Mouse (Mus musculus) limb, embryonic 13.5 days (tissue): Measurements from ENCODE around the gene Grin1. TPM values are rescaled to one million over a fixed set of nuclear protein-coding genes. Genes with fewer than 3 reads are reported as not detected.
"Not testable (repeated sequence)": the region's sequence is repeated elsewhere in the genome, so short reads cannot be mapped to it uniquely, and the experiment has no call there.

Experiments
- ATAC-seq: fragments of 200-750 bp; cut with Nextera tagmentation; 2 replicates; pipeline ENCODE4 v1.8.0; 2017; ENCODE audit warnings: low read depth, moderate number of reproducible peaks, moderate TSS enrichment; ENCODE audit not compliant: low FRiP score
- H3K27ac ChIP-seq: fragments of 300-500 bp; sonication (generic); 2 replicates; pipeline ENCODE4 v1.5.1; 2015; ENCODE audit warnings: inconsistent platforms, mild to moderate bottlenecking, moderate library complexity
- H3K27me3 ChIP-seq: fragments of 300-500 bp; sonication (generic); 2 replicates; pipeline ENCODE4 v1.6.1; 2015; ENCODE audit warnings: mild to moderate bottlenecking, inconsistent platforms
- H3K36me3 ChIP-seq: fragments of 300-500 bp; sonication (generic); 2 replicates; pipeline ENCODE4 v1.6.1; 2015; ENCODE audit warnings: inconsistent platforms, mild to moderate bottlenecking, moderate library complexity
- H3K4me1 ChIP-seq: fragments of 300-500 bp; sonication (generic); 2 replicates; pipeline ENCODE4 v1.6.1; 2015; ENCODE audit warnings: inconsistent platforms
- H3K4me2 ChIP-seq: fragments of 300-500 bp; sonication (generic); replicated peaks from 2 replicates; pipeline ENCODE4 v1.6.1; 2015; ENCODE audit warnings: inconsistent platforms, mild to moderate bottlenecking, moderate library complexity
- H3K4me3 ChIP-seq: fragments of 300-500 bp; sonication (generic); 2 replicates; pipeline ENCODE4 v1.5.1; 2015; ENCODE audit warnings: moderate library complexity, mild to moderate bottlenecking, inconsistent platforms
- H3K9ac ChIP-seq: fragments of 300-500 bp; sonication (generic); 2 replicates; pipeline ENCODE4 v1.6.1; 2015; ENCODE audit warnings: mild to moderate bottlenecking, inconsistent platforms
- H3K9me3 ChIP-seq: fragments of 300-500 bp; sonication (generic); 2 replicates; pipeline ENCODE4 v1.6.1; 2016; ENCODE audit warnings: inconsistent platforms
- WGBS: fragments of 180-500 bp; shearing (Covaris S2); methylation state at CpG from one replicate; pipeline ENCODE4 v1.1.7; 2015; 5-methylcytosine and 5-hydroxymethylcytosine counted together
- polyA plus RNA-seq: library from polyadenylated mRNA; unstranded; fragments of >200 nt; fragmentation: Nextera tagmentation; extraction: Ambion mirVana; gene quantifications from 2 replicates; pipeline ENCODE4 v1.2.1, GENCODE M21; 2015

Grin1 gene
- polyA plus RNA-seq, 1 experiment from 2014 or later: 0.61 TPM

- no peak overlapping the region for H3K27ac ChIP-seq
- H3K9ac ChIP-seq: peak overlapping the region; percentile 45; the same call in 1 of the 2 replicates
- H3K36me3 ChIP-seq: 0 out of 2 replicates have a peak, but pooled peaks cover 6% of the 10 kb centered on the region
- H3K4me1 ChIP-seq: peaks cover 39% of the 10 kb centered on the region
- no peaks in the 10 kb centered on the region for H3K9me3 ChIP-seq
- 50% methylated on average over 12 of the region's 12 CpGs for WGBS
- peaks cover 22% of the 10 kb centered on the region for H3K27me3 ChIP-seq
- H3K4me2 ChIP-seq: peak overlapping the region; percentile 99
- H3K4me3 ChIP-seq: peak overlapping the region; percentile 68
- no peak for ATAC-seq
Measured at GRCm38 (mm10) chr2:25261870-25262269, 57.1 kb downstream of the Grin1 start.

- ATAC-seq: no peak
- Histone ChIP-seq H3K27me3 (peaks cover 9% of the 10 kb centered on the region), H3K4me3 (no peak overlapping the region), H3K36me3 (0 out of 2 replicates have a peak, but pooled peaks cover 6% of the 10 kb centered on the region), H3K9ac (no peak overlapping the region), H3K9me3 (no peaks in the 10 kb centered on the region), H3K4me2 (no peak overlapping the region), H3K4me1 (peaks cover 28% of the 10 kb centered on the region), H3K27ac (no peak overlapping the region)
- WGBS: 71% methylated on average over 2 of the region's 2 CpGs
Measured at GRCm38 (mm10) chr2:25258887-25259286, 60.1 kb downstream of the Grin1 start.

- not testable (repeated sequence) for ATAC-seq
Measured at GRCm38 (mm10) chr2:25257250-25257649, 61.7 kb downstream of the Grin1 start.

GRCm38 (mm10) chr2:25256443-25257109 lies 62.4 kb downstream of the Grin1 start:
- H3K27ac ChIP-seq, ATAC-seq, H3K27me3 ChIP-seq, H3K9me3 ChIP-seq: not testable (repeated sequence)
- Histone ChIP-seq H3K4me2 (peak overlapping the region; percentile 99), H3K36me3 (peaks cover 20% of the 10 kb centered on the region), H3K4me3 (peak overlapping the region; percentile 81), H3K4me1 (peaks cover 18% of the 10 kb centered on the region), H3K9ac (peak overlapping the region; percentile 85)
- 56% methylated on average over 12 of the region's 12 CpGs for WGBS

More at GRCm38 (mm10) chr2:25257250-25257649, 61.7 kb downstream of the Grin1 start:
- not testable (repeated sequence) for H3K9ac ChIP-seq, H3K9me3 ChIP-seq, H3K27ac ChIP-seq, H3K4me2 ChIP-seq, H3K27me3 ChIP-seq, H3K4me3 ChIP-seq
- peaks cover 18% of the 10 kb centered on the region for H3K4me1 ChIP-seq
- H3K36me3 ChIP-seq: peaks cover 13% of the 10 kb centered on the region; the same call in 1 of the 2 replicates
- WGBS: 83% methylated on average over 5 of the region's 5 CpGs

GRCm38 (mm10) chr2:25255284-25255779 lies 63.7 kb downstream of the Grin1 start, which contains the start of gene Tmem203:
Tmem203 (plus strand) TSS chr2:25255439.
- Histone ChIP-seq H3K9ac (peak within 1 kb of the TSS; percentile 85), H3K27me3 (no peaks in the 10 kb centered on the region), H3K36me3 (peaks cover 32% of the 10 kb centered on the region), H3K4me1 (peaks cover 18% of the 10 kb centered on the region), H3K9me3 (no peaks in the 10 kb centered on the region), H3K4me3 (peak within 1 kb of the TSS; percentile 81), H3K27ac (peak within 1 kb of the TSS; percentile 69), H3K4me2 (peak within 1 kb of the TSS; percentile 99)
- 1% methylated on average over 39 of the region's 39 CpGs for WGBS
- peak; percentile 89 for ATAC-seq

GRCm38 (mm10) chr2:25252331-25252730 lies 66.7 kb downstream of the Grin1 start:
- Histone ChIP-seq H3K36me3 (peaks cover 56% of the 10 kb centered on the region), H3K4me3 (no peak overlapping the region), H3K4me2 (no peak overlapping the region), H3K9me3 (no peaks in the 10 kb centered on the region), H3K27me3 (no peaks in the 10 kb centered on the region), H3K9ac (no peak overlapping the region), H3K4me1 (peaks cover 18% of the 10 kb centered on the region), H3K27ac (no peak overlapping the region)
- no peak for ATAC-seq
- WGBS: 85% methylated on average over 1 of the region's 1 CpGs

- Histone ChIP-seq H3K27ac (no peak within 1 kb of the TSS), H3K9me3 (no peaks in the 10 kb centered on the region), H3K9ac (no peak within 1 kb of the TSS), H3K36me3 (peaks cover 61% of the 10 kb centered on the region), H3K27me3 (peaks cover 31% of the 10 kb centered on the region), H3K4me2 (no peak within 1 kb of the TSS), H3K4me1 (peaks cover 13% of the 10 kb centered on the region), H3K4me3 (no peak within 1 kb of the TSS)
- WGBS: 89% methylated on average over 10 of the region's 10 CpGs
- no peak for ATAC-seq
Measured at GRCm38 (mm10) chr2:25246183-25247072, 72.6 kb downstream of the Grin1 start, which contains the start of gene AL732309.1. AL732309.1 (minus strand) TSS chr2:25246863.

- no peak overlapping the region for H3K27ac ChIP-seq
- no peak overlapping the region for H3K4me2 ChIP-seq
- no peak overlapping the region for H3K9ac ChIP-seq
- no peak overlapping the region for H3K4me3 ChIP-seq
- peaks cover 40% of the 10 kb centered on the region for H3K27me3 ChIP-seq
- ATAC-seq: no peak
- H3K4me1 ChIP-seq: peaks cover 24% of the 10 kb centered on the region
- peaks cover 38% of the 10 kb centered on the region for H3K36me3 ChIP-seq
- no peaks in the 10 kb centered on the region for H3K9me3 ChIP-seq
- 83% methylated on average over 4 of the region's 4 CpGs for WGBS
Measured at GRCm38 (mm10) chr2:25244144-25244543, 74.8 kb downstream of the Grin1 start.

- H3K27me3 ChIP-seq: peaks cover 45% of the 10 kb centered on the region
- H3K36me3 ChIP-seq: peaks cover 30% of the 10 kb centered on the region
- no peak overlapping the region for H3K27ac ChIP-seq
- H3K9me3 ChIP-seq: no peaks in the 10 kb centered on the region
- no peak overlapping the region for H3K9ac ChIP-seq
- H3K4me3 ChIP-seq: no peak overlapping the region
- H3K4me2 ChIP-seq: peak overlapping the region; percentile 95; the same call in 1 of the 2 replicates
- H3K4me1 ChIP-seq: peaks cover 24% of the 10 kb centered on the region
- 74% methylated on average over 8 of the region's 8 CpGs for WGBS
- no peak for ATAC-seq
Measured at GRCm38 (mm10) chr2:25243342-25243741, 75.6 kb downstream of the Grin1 start.

GRCm38 (mm10) chr2:25242101-25242506 lies 76.9 kb downstream of the Grin1 start, which contains the start of the genes Rnf208 and Cysrt1:
Rnf208 (plus strand) TSS chr2:25242255.
Cysrt1 (minus strand) TSS chr2:25242452.
- H3K36me3 ChIP-seq: peaks cover 18% of the 10 kb centered on the region
- peak within 1 kb of the TSS; percentile 58 for H3K4me3 ChIP-seq
- H3K27me3 ChIP-seq: peaks cover 45% of the 10 kb centered on the region
- H3K27ac ChIP-seq: no peak within 1 kb of the TSS
- peaks cover 24% of the 10 kb centered on the region for H3K4me1 ChIP-seq
- H3K9me3 ChIP-seq: no peaks in the 10 kb centered on the region
- H3K4me2 ChIP-seq: peak within 1 kb of the TSS; percentile 95
- WGBS: 0% methylated on average over 39 of the region's 59 CpGs
- no peak for ATAC-seq
- H3K9ac ChIP-seq: peak within 1 kb of the TSS; percentile 70

- peak overlapping the region; percentile 95 for H3K4me2 ChIP-seq
- peak overlapping the region; percentile 58 for H3K4me3 ChIP-seq
- H3K9ac ChIP-seq: peak overlapping the region; percentile 70; the same call in 1 of the 2 replicates
- H3K27ac ChIP-seq: no peak overlapping the region
- WGBS: 13% methylated on average over 6 of the region's 6 CpGs
- peaks cover 49% of the 10 kb centered on the region for H3K27me3 ChIP-seq
- no peak for ATAC-seq
- peaks cover 13% of the 10 kb centered on the region for H3K36me3 ChIP-seq
- peaks cover 24% of the 10 kb centered on the region for H3K4me1 ChIP-seq
- no peaks in the 10 kb centered on the region for H3K9me3 ChIP-seq
Measured at GRCm38 (mm10) chr2:25241438-25241775, 77.6 kb downstream of the Grin1 start.
